Mouse (Mus musculus): ENCODE results near the gene Trim33. TPM values are rescaled to one million over a fixed set of nuclear protein-coding genes. Genes with fewer than 3 reads are reported as not detected.

Trim33 gene
- polyA plus RNA-seq, 1 experiment, result 138 TPM

- no peaks in the 10 kb centered on the region for H3K36me3 ChIP-seq (ENCODE audit: control insufficient read depth, insufficient read depth, low read length, poor library complexity, severe bottlenecking)
- no peak overlapping the region for H3K27ac ChIP-seq (ENCODE audit: insufficient read depth, low read length)
- H3K4me3 ChIP-seq (ENCODE audit: low read depth, low read length), result peak overlapping the region; percentile 89
- no peaks in the 10 kb centered on the region for H3K27me3 ChIP-seq (ENCODE audit: control insufficient read depth, insufficient read depth, low read length, poor library complexity, severe bottlenecking)
- no peaks in the 10 kb centered on the region for H3K9me3 ChIP-seq (replicated peaks; ENCODE audit: control insufficient read depth, insufficient read depth, low read length, poor library complexity, severe bottlenecking)
- peaks cover 2% of the 10 kb centered on the region for H3K4me1 ChIP-seq (ENCODE audit: control insufficient read depth, insufficient read depth, low read length)
- no peak for TF ChIP-seq EP300 (IDR thresholded peaks at IDR 0.05; ENCODE audit: insufficient read depth, low read depth, low read length)
- TF ChIP-seq CTCF (IDR thresholded peaks at IDR 0.05; ENCODE audit: low read depth, low read length), result no peak
- no peak for TF ChIP-seq POLR2A (IDR thresholded peaks at IDR 0.05; ENCODE audit: insufficient read depth, low read length)
- H3K9ac ChIP-seq (ENCODE audit: low read depth, poor library complexity, severe bottlenecking), result peak overlapping the region; percentile 92
Observed at GRCm38 (mm10) chr3:103280875-103281274, 1.8 kb downstream of the Trim33 start.

- no peak overlapping the region for H3K4me3 ChIP-seq (ENCODE audit: low read depth, low read length)
Observed at GRCm38 (mm10) chr3:103288761-103289160, 9.7 kb downstream of the Trim33 start.

DNA sequence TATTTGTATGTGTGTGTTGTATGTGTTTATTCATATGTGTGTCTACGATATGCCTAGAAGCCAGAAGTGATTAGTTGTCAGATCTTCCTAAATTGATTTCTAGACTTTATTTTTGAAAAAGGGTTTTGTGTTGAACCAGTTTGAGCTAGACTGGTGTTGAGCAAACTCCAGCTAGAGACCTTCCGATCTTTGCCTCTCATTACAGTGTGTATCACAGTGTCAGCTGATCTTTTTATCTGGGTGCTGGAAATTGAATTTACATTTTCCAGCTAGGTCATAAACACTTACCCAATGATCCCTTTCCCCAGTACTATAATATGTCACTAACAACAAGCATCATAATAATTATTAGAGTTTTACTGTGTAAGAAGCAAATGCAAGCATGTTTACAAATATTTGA lies 12.0 kb downstream of the Trim33 start:
- Histone ChIP-seq H3K36me3 (ENCODE audit: control insufficient read depth, insufficient read depth, low read length, poor library complexity, severe bottlenecking) (no peaks in the 10 kb centered on the region), H3K9me3 (replicated peaks; ENCODE audit: control insufficient read depth, insufficient read depth, low read length, poor library complexity, severe bottlenecking) (no peaks in the 10 kb centered on the region), H3K9ac (ENCODE audit: low read depth, poor library complexity, severe bottlenecking) (no peak overlapping the region), H3K27me3 (ENCODE audit: control insufficient read depth, insufficient read depth, low read length, poor library complexity, severe bottlenecking) (no peaks in the 10 kb centered on the region), H3K4me1 (ENCODE audit: control insufficient read depth, insufficient read depth, low read length) (no peaks in the 10 kb centered on the region), H3K27ac (ENCODE audit: insufficient read depth, low read length) (no peak overlapping the region), H3K4me3 (ENCODE audit: low read depth, low read length) (no peak overlapping the region)
- no peak for TF ChIP-seq EP300 (IDR thresholded peaks at IDR 0.05; ENCODE audit: insufficient read depth, low read depth, low read length)
- TF ChIP-seq POLR2A (IDR thresholded peaks at IDR 0.05; ENCODE audit: insufficient read depth, low read length), result no peak
- TF ChIP-seq CTCF (IDR thresholded peaks at IDR 0.05; ENCODE audit: low read depth, low read length), result no peak

More at GRCm38 (mm10) chr3:103288761-103289160, 9.7 kb downstream of the Trim33 start:
- Histone ChIP-seq H3K9me3 (replicated peaks; ENCODE audit: control insufficient read depth, insufficient read depth, low read length, poor library complexity, severe bottlenecking) (no peaks in the 10 kb centered on the region), H3K9ac (ENCODE audit: low read depth, poor library complexity, severe bottlenecking) (no peak overlapping the region), H3K4me1 (ENCODE audit: control insufficient read depth, insufficient read depth, low read length) (peaks cover 2% of the 10 kb centered on the region), H3K36me3 (ENCODE audit: control insufficient read depth, insufficient read depth, low read length, poor library complexity, severe bottlenecking) (no peaks in the 10 kb centered on the region), H3K27me3 (ENCODE audit: control insufficient read depth, insufficient read depth, low read length, poor library complexity, severe bottlenecking) (no peaks in the 10 kb centered on the region), H3K27ac (ENCODE audit: insufficient read depth, low read length) (no peak overlapping the region)
- TF ChIP-seq CTCF (IDR thresholded peaks at IDR 0.05; ENCODE audit: low read depth, low read length), result no peak
- no peak for TF ChIP-seq POLR2A (IDR thresholded peaks at IDR 0.05; ENCODE audit: insufficient read depth, low read length)
- TF ChIP-seq EP300 (IDR thresholded peaks at IDR 0.05; ENCODE audit: insufficient read depth, low read depth, low read length), result no peak

- H3K27me3 ChIP-seq (ENCODE audit: control insufficient read depth, insufficient read depth, low read length, poor library complexity, severe bottlenecking), result no peaks in the 10 kb centered on the region
- H3K9ac ChIP-seq (ENCODE audit: low read depth, poor library complexity, severe bottlenecking), result no peak overlapping the region; the same call in 1 of the 2 replicates
- H3K9me3 ChIP-seq (replicated peaks; ENCODE audit: control insufficient read depth, insufficient read depth, low read length, poor library complexity, severe bottlenecking), result no peaks in the 10 kb centered on the region
- TF ChIP-seq EP300 (IDR thresholded peaks at IDR 0.05; ENCODE audit: insufficient read depth, low read depth, low read length) (no peak), POLR2A (IDR thresholded peaks at IDR 0.05; ENCODE audit: insufficient read depth, low read length) (no peak), CTCF (IDR thresholded peaks at IDR 0.05; ENCODE audit: low read depth, low read length) (no peak)
- no peak overlapping the region for H3K4me3 ChIP-seq (ENCODE audit: low read depth, low read length)
- no peak overlapping the region for H3K27ac ChIP-seq (ENCODE audit: insufficient read depth, low read length)
- H3K36me3 ChIP-seq (ENCODE audit: control insufficient read depth, insufficient read depth, low read length, poor library complexity, severe bottlenecking), result no peaks in the 10 kb centered on the region
- peaks cover 5% of the 10 kb centered on the region for H3K4me1 ChIP-seq (ENCODE audit: control insufficient read depth, insufficient read depth, low read length)
Observed at GRCm38 (mm10) chr3:103305411-103305982, 26.4 kb downstream of the Trim33 start.

GRCm38 (mm10) chr3:103309252-103309651 lies 30.2 kb downstream of the Trim33 start:
- peaks cover 5% of the 10 kb centered on the region for H3K4me1 ChIP-seq (ENCODE audit: control insufficient read depth, insufficient read depth, low read length)
- H3K9ac ChIP-seq (ENCODE audit: low read depth, poor library complexity, severe bottlenecking), result no peak overlapping the region
- H3K36me3 ChIP-seq (ENCODE audit: control insufficient read depth, insufficient read depth, low read length, poor library complexity, severe bottlenecking), result peaks cover 6% of the 10 kb centered on the region
- TF ChIP-seq EP300 (IDR thresholded peaks at IDR 0.05; ENCODE audit: insufficient read depth, low read depth, low read length) (no peak), POLR2A (IDR thresholded peaks at IDR 0.05; ENCODE audit: insufficient read depth, low read length) (no peak)
- H3K9me3 ChIP-seq (replicated peaks; ENCODE audit: control insufficient read depth, insufficient read depth, low read length, poor library complexity, severe bottlenecking), result no peaks in the 10 kb centered on the region
- no peak overlapping the region for H3K27ac ChIP-seq (ENCODE audit: insufficient read depth, low read length)
- H3K4me3 ChIP-seq (ENCODE audit: low read depth, low read length), result no peak overlapping the region
- no peaks in the 10 kb centered on the region for H3K27me3 ChIP-seq (ENCODE audit: control insufficient read depth, insufficient read depth, low read length, poor library complexity, severe bottlenecking)

- H3K9ac ChIP-seq (ENCODE audit: low read depth, poor library complexity, severe bottlenecking), result no peak overlapping the region
- H3K36me3 ChIP-seq (ENCODE audit: control insufficient read depth, insufficient read depth, low read length, poor library complexity, severe bottlenecking), result peaks cover 6% of the 10 kb centered on the region
- no peak overlapping the region for H3K27ac ChIP-seq (ENCODE audit: insufficient read depth, low read length)
- H3K9me3 ChIP-seq (replicated peaks; ENCODE audit: control insufficient read depth, insufficient read depth, low read length, poor library complexity, severe bottlenecking), result no peaks in the 10 kb centered on the region
- no peak overlapping the region for H3K4me3 ChIP-seq (ENCODE audit: low read depth, low read length)
- H3K4me1 ChIP-seq (ENCODE audit: control insufficient read depth, insufficient read depth, low read length), result peaks cover 5% of the 10 kb centered on the region
- no peaks in the 10 kb centered on the region for H3K27me3 ChIP-seq (ENCODE audit: control insufficient read depth, insufficient read depth, low read length, poor library complexity, severe bottlenecking)
- TF ChIP-seq CTCF (IDR thresholded peaks at IDR 0.05; ENCODE audit: low read depth, low read length), result no peak
- TF ChIP-seq EP300 (IDR thresholded peaks at IDR 0.05; ENCODE audit: insufficient read depth, low read depth, low read length), result no peak
- no peak for TF ChIP-seq POLR2A (IDR thresholded peaks at IDR 0.05; ENCODE audit: insufficient read depth, low read length)
Observed at GRCm38 (mm10) chr3:103309750-103310149, 30.7 kb downstream of the Trim33 start.
